Mouse (Mus musculus) hindbrain, embryonic 12.5 days (tissue): Measurements from ENCODE around the gene Fars2. TPM values are rescaled to one million over a fixed set of nuclear protein-coding genes. Genes with fewer than 3 reads are reported as not detected.

Experiments
- ATAC-seq: fragments of 200-750 bp; cut with Nextera tagmentation; 2 replicates; pipeline ENCODE4 v1.8.0; 2017; ENCODE audit warnings: moderate TSS enrichment; ENCODE audit not compliant: low FRiP score
- H3K27ac ChIP-seq: fragments of 300-500 bp; sonication (generic); 2 replicates; pipeline ENCODE4 v1.5.1; 2016; ENCODE audit warnings: mild to moderate bottlenecking
- H3K27me3 ChIP-seq: fragments of 300-500 bp; sonication (generic); 2 replicates; pipeline ENCODE4 v1.6.1; 2016; ENCODE audit warnings: mild to moderate bottlenecking
- H3K36me3 ChIP-seq: fragments of 300-500 bp; sonication (generic); 2 replicates; pipeline ENCODE4 v1.6.1; 2016; ENCODE audit warnings: mild to moderate bottlenecking
- H3K4me1 ChIP-seq: fragments of 300-500 bp; sonication (generic); 2 replicates; pipeline ENCODE4 v1.6.1; 2016
- H3K4me2 ChIP-seq: fragments of 300-500 bp; sonication (generic); replicated peaks from 2 replicates; pipeline ENCODE4 v1.6.1; 2016; ENCODE audit warnings: mild to moderate bottlenecking
- H3K4me3 ChIP-seq: fragments of 300-500 bp; sonication (generic); 2 replicates; pipeline ENCODE4 v1.5.1; 2016; ENCODE audit warnings: mild to moderate bottlenecking
- H3K9ac ChIP-seq: fragments of 300-500 bp; sonication (generic); 2 replicates; pipeline ENCODE4 v1.6.1; 2016; ENCODE audit warnings: mild to moderate bottlenecking, moderate library complexity
- H3K9me3 ChIP-seq: fragments of 300-500 bp; sonication (generic); replicated peaks from 2 replicates; pipeline ENCODE4 v1.6.1; 2016; ENCODE audit warnings: mild to moderate bottlenecking
- WGBS: fragments of 180-500 bp; shearing (Covaris S2); methylation state at CpG from one replicate; pipeline ENCODE4 v1.1.7; 2016; 5-methylcytosine and 5-hydroxymethylcytosine counted together
- polyA plus RNA-seq: library from polyadenylated mRNA; unstranded; fragments of >200 nt; fragmentation: Nextera tagmentation; extraction: Ambion mirVana; gene quantifications from 2 replicates; pipeline ENCODE4 v1.2.1, GENCODE M21; 2016

The Fars2 gene
- polyA plus RNA-seq, 1 experiment from 2014 or later: 27.8 TPM

DNA sequence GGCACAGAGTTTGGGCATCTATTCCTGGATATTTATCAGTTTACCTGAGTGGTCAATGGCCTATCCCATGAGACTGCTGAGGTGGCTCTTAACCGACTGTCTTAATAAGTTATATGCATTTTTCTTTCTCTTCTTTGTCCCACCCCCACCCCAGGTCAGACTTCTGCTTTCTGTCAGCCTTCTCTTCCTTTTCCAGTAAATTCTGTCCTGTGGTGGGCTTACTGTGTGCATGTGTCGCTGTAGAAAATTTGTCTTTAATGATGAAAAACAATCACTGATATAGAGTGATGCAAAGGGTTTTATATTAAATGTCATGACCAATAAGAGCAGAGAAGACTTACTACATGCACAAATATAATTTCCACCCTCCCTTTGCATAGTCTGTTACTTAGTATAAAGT lies 85.3 kb downstream of the Fars2 start:
- 0 out of 2 replicates have a peak, but pooled peaks cover 2% of the 10 kb centered on the region for H3K4me1 ChIP-seq
- no peak for ATAC-seq
- H3K9me3 ChIP-seq: no peaks in the 10 kb centered on the region
- no peaks in the 10 kb centered on the region for H3K27me3 ChIP-seq
- no peak overlapping the region for H3K9ac ChIP-seq
- no peaks in the 10 kb centered on the region for H3K36me3 ChIP-seq
- WGBS: 85% methylated on average over 2 of the region's 2 CpGs
- no peak overlapping the region for H3K27ac ChIP-seq
- no peak overlapping the region for H3K4me2 ChIP-seq
- no peak overlapping the region for H3K4me3 ChIP-seq

DNA sequence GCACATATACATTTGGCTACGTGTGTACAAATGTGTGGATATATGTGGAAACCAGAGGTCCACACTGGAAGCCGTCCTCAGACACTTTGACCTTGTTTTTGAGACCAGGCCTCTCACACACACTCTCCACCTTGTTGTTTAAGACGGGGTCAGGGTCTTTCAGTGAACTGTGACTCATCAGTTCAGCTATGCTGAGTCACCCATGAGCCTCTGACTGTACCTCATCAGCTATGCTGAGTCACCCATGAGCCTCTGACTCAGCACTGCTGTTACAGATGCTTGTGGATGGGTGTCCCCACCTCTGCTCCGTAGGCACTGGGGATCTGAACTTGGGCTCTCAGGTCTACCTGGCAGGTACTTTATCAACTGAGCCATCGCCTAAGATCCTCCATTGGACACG lies 85.8 kb downstream of the Fars2 start:
- no peak overlapping the region for H3K27ac ChIP-seq
- no peak overlapping the region for H3K9ac ChIP-seq
- no peaks in the 10 kb centered on the region for H3K9me3 ChIP-seq
- H3K4me3 ChIP-seq: no peak overlapping the region
- H3K36me3 ChIP-seq: no peaks in the 10 kb centered on the region
- WGBS: 82% methylated on average over 6 of the region's 6 CpGs
- no peaks in the 10 kb centered on the region for H3K27me3 ChIP-seq
- 0 out of 2 replicates have a peak, but pooled peaks cover 2% of the 10 kb centered on the region for H3K4me1 ChIP-seq
- no peak overlapping the region for H3K4me2 ChIP-seq
- no peak for ATAC-seq

DNA sequence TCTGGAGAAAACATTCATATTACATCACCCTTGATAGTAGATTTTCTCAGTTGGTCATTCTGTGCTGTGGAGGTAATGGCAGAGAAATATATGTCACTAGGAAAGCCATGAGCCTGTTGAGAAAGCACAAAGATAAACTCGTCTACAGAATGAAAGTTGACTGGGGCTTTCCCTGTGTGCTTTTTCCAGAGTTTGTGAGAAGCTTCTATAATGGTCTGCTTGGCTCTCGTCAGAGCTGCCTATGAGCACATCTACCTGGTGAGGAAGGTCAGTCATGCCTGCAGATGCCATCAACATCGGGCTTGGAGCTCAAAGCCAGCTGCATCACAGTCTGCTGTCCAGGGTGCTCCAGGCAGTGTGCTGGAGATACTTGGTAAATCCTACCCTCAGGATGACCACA lies 87.1 kb downstream of the Fars2 start:
- H3K27ac ChIP-seq: no peak overlapping the region
- H3K27me3 ChIP-seq: no peaks in the 10 kb centered on the region
- no peak overlapping the region for H3K4me2 ChIP-seq
- H3K4me1 ChIP-seq: 0 out of 2 replicates have a peak, but pooled peaks cover 2% of the 10 kb centered on the region
- no peak overlapping the region for H3K4me3 ChIP-seq
- no peak overlapping the region for H3K9ac ChIP-seq
- H3K36me3 ChIP-seq: no peaks in the 10 kb centered on the region
- WGBS: 96% methylated on average over 3 of the region's 3 CpGs
- no peaks in the 10 kb centered on the region for H3K9me3 ChIP-seq
- no peak for ATAC-seq

DNA sequence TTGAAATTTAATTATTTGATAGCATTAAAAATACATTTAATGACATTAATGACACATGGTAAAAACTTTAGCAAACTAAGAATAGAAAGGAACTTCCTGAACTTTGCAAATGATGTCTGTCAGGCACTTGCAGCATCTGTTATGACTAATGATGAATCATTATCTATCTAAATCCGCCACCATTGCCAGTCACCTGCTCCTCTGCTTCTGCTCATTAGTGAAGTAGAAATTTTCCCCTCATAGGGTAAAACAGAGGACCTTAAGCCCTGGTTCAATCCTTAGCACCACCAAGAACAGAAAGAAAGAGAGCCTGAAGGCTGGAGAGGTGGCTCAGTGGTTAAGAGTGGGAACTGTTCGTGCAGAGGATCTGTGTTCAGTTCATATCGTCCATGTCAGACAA lies 93.8 kb downstream of the Fars2 start:
- no peaks in the 10 kb centered on the region for H3K36me3 ChIP-seq
- ATAC-seq: no peak
- no peaks in the 10 kb centered on the region for H3K27me3 ChIP-seq
- H3K4me1 ChIP-seq: 0 out of 2 replicates have a peak, but pooled peaks cover 2% of the 10 kb centered on the region
- H3K9ac ChIP-seq: no peak overlapping the region
- no peaks in the 10 kb centered on the region for H3K9me3 ChIP-seq
- 87% methylated on average over 3 of the region's 3 CpGs for WGBS
- no peak overlapping the region for H3K4me3 ChIP-seq
- no peak overlapping the region for H3K27ac ChIP-seq
- no peak overlapping the region for H3K4me2 ChIP-seq

DNA sequence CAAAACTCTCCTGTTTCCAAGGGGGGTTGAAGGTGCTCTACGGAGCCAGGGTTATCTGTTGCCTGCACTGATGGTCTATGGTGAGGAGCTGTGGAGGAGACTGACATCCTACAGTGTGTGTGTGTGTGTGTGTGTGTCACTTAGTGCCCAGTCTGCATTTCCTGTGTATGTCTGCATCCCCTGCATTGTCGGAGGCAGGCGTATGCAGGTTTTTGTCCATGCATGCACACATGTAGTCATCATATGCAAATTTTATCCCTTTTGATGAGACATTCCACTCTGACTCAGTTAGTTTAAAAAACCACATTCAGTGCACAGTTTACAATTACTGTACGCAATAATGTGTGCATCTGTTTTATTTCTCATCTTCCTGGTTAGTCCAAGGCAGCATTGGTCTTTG lies 96.8 kb downstream of the Fars2 start:
- no peaks in the 10 kb centered on the region for H3K27me3 ChIP-seq

DNA sequence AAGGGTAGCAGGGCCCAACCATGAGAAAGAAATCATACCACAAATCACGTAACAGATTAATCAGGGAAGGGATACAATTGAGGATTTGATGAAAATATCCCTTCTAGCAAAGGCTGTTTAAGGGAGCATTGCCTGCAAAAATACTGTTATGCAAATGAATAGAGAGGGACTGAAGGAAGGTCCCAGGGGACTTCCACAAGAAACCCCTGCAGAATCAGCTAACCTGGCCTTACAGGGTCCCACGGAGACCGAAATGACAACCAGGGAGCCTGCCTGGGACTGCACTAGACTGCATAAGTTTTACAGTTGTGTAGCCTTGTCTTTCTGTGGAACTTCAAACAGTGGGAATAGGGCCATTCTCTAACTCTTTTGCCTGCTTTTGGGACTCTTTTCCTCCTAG lies 98.8 kb downstream of the Fars2 start:
- WGBS: 84% methylated on average over 3 of the region's 3 CpGs
- Histone ChIP-seq H3K4me1 (no peaks in the 10 kb centered on the region; the same call in 1 of the 2 replicates), H3K9ac (no peak overlapping the region), H3K4me2 (no peak overlapping the region), H3K27me3 (no peaks in the 10 kb centered on the region), H3K27ac (no peak overlapping the region), H3K4me3 (no peak overlapping the region), H3K36me3 (no peaks in the 10 kb centered on the region), H3K9me3 (no peaks in the 10 kb centered on the region)
- no peak for ATAC-seq

More for the DNA sequence above, 96.8 kb downstream of the Fars2 start:
- ATAC-seq: no peak
- WGBS: 88% methylated on average over 4 of the region's 4 CpGs
- H3K4me2 ChIP-seq: no peak overlapping the region
- H3K36me3 ChIP-seq: no peaks in the 10 kb centered on the region
- no peak overlapping the region for H3K27ac ChIP-seq
- no peaks in the 10 kb centered on the region for H3K9me3 ChIP-seq
- no peaks in the 10 kb centered on the region; the same call in 1 of the 2 replicates for H3K4me1 ChIP-seq
- no peak overlapping the region for H3K4me3 ChIP-seq
- no peak overlapping the region for H3K9ac ChIP-seq

DNA sequence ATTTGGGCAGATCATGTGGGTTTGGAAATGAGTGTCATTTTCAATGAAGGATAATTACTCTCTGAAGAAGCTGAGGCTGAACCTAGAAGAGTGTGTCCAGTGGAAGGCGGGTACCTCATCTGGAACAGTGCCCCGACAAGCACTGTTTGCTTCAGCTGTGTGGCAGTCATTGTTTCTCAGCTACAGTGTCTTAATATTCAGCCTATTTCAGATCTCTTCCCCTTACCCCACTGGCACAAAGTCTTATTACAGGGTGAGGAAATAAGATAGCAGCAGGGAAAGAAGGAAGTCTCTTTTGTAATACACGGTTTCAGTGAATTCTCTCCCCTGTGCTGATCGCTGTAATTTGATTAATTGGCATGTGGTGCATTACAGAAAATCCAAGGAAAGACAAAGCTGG lies 101.1 kb downstream of the Fars2 start:
- no peaks in the 10 kb centered on the region for H3K27me3 ChIP-seq
- ATAC-seq: no peak
- no peak overlapping the region for H3K4me2 ChIP-seq
- no peaks in the 10 kb centered on the region for H3K9me3 ChIP-seq
- H3K36me3 ChIP-seq: no peaks in the 10 kb centered on the region
- H3K9ac ChIP-seq: no peak overlapping the region
- H3K4me1 ChIP-seq: no peaks in the 10 kb centered on the region; the same call in 1 of the 2 replicates
- H3K27ac ChIP-seq: no peak overlapping the region
- WGBS: 59% methylated on average over 4 of the region's 4 CpGs
- H3K4me3 ChIP-seq: no peak overlapping the region

DNA sequence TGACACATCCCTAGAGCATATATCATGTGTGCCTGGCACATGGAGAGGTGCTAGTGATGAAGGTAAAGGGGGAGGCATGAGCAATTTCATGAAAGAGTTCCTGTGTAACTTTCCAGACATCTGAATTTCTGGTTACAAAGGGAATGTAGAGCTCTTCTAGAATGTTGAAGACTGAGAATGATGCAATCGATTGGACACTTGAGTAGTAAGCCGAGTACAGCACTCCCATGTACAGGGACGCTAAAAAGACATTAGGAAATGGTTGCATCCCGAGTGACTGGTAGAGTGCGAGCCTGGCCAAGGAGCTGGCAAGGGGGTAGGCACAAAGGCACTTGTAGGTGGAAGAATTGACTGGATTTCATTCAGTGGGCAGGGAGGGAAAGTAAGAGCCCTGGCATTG lies 102.3 kb downstream of the Fars2 start:
- no peaks in the 10 kb centered on the region for H3K9me3 ChIP-seq
- no peak overlapping the region for H3K27ac ChIP-seq
- no peaks in the 10 kb centered on the region; the same call in 1 of the 2 replicates for H3K4me1 ChIP-seq
- WGBS: 93% methylated on average over 5 of the region's 5 CpGs
- no peak for ATAC-seq
- no peaks in the 10 kb centered on the region for H3K27me3 ChIP-seq
- H3K9ac ChIP-seq: no peak overlapping the region
- no peaks in the 10 kb centered on the region for H3K36me3 ChIP-seq
- no peak overlapping the region for H3K4me3 ChIP-seq
- H3K4me2 ChIP-seq: no peak overlapping the region

DNA sequence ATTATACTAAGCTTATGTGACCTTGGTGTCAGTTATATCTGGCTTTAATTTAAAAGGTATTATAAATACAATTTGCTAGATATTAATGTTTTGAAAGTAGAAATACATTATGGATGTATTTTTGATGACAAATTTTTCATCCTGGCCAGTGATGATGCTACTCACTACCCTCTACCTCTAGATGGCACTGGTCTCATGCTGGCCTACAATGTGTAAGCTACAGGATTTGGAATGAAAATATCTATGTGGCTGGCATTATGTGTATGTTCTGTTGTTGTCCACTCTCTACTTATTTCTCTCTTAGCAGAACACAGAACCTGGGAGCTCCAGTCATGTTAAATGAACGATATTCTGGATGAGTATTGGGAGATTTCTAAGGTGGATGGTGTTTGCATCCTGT lies 104.7 kb downstream of the Fars2 start:
- Histone ChIP-seq H3K9me3 (no peaks in the 10 kb centered on the region), H3K4me1 (no peaks in the 10 kb centered on the region), H3K27ac (no peak overlapping the region), H3K27me3 (no peaks in the 10 kb centered on the region), H3K36me3 (no peaks in the 10 kb centered on the region), H3K4me3 (no peak overlapping the region), H3K9ac (no peak overlapping the region), H3K4me2 (no peak overlapping the region)
- WGBS: 83% methylated on average over 1 of the region's 1 CpGs
- no peak for ATAC-seq

DNA sequence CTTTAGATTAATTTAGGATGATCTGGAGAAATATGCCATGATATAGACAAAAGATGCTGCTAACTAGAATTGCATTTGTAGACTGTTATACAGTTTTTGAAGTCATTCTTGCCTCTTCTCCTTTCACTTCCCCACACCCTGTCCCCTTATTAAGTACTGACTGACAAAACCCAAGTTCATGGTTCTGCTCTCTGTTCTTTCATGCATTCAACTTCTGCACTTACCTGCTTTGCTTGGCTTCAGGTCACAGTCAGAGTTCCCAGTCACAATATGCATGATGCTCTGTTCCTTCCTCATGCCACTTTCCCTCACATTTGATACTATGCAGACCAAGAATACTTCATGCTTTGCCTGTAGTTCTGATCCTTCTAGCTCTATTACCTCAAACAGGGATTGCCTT lies 105.5 kb downstream of the Fars2 start:
- Histone ChIP-seq H3K9ac (no peak overlapping the region), H3K27me3 (no peaks in the 10 kb centered on the region), H3K4me1 (no peaks in the 10 kb centered on the region), H3K9me3 (no peaks in the 10 kb centered on the region), H3K27ac (no peak overlapping the region), H3K4me2 (no peak overlapping the region), H3K4me3 (no peak overlapping the region), H3K36me3 (no peaks in the 10 kb centered on the region)
- ATAC-seq: no peak

DNA sequence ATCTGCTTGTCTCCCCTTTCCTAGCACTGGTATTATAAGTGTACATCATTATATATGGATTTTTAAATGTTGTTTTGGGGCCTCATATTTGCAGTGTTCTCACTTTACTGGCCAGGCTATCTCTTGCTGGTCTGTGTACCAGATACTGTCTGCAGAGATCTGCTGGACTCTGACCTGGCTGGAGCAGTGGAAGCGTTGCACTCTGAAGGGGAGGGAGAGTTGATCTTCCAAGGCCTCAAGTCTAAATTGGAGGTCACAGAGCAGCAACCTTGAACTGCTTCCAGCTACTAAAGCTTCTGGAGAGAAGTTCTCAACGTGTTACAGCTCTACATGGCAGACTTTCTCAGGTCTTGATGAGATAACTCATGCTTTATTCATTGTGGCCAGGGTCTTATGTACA lies 107.2 kb downstream of the Fars2 start:
- Histone ChIP-seq H3K9me3 (no peaks in the 10 kb centered on the region), H3K27ac (no peak overlapping the region), H3K27me3 (no peaks in the 10 kb centered on the region), H3K4me1 (no peaks in the 10 kb centered on the region), H3K4me2 (no peak overlapping the region), H3K36me3 (no peaks in the 10 kb centered on the region), H3K9ac (no peak overlapping the region), H3K4me3 (no peak overlapping the region)
- WGBS: 84% methylated on average over 2 of the region's 2 CpGs
- ATAC-seq: no peak

DNA sequence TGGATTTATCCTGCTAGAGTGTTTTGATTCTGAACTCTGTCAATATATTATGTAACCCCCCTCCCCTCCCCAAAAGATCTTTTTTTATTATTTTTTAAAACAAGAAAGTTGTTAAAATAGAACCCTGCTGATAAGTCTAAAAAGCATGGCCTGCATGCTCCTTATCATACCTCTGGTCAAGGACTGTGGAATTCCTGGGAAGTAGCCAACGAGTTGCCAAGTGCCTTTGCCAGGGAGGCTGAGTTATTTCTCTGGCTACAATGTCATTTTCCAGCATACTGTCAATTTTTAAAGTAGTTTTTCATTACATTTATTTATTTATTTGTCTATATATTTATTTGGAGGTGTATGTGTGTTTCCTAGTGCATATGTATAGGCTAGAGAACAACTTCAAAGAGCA lies 125.0 kb downstream of the Fars2 start:
- Histone ChIP-seq H3K9ac (no peak overlapping the region), H3K27ac (no peak overlapping the region), H3K36me3 (no peaks in the 10 kb centered on the region), H3K4me1 (no peaks in the 10 kb centered on the region), H3K4me2 (no peak overlapping the region), H3K27me3 (no peaks in the 10 kb centered on the region), H3K9me3 (no peaks in the 10 kb centered on the region), H3K4me3 (no peak overlapping the region)
- 72% methylated on average over 1 of the region's 1 CpGs for WGBS
- no peak for ATAC-seq

DNA sequence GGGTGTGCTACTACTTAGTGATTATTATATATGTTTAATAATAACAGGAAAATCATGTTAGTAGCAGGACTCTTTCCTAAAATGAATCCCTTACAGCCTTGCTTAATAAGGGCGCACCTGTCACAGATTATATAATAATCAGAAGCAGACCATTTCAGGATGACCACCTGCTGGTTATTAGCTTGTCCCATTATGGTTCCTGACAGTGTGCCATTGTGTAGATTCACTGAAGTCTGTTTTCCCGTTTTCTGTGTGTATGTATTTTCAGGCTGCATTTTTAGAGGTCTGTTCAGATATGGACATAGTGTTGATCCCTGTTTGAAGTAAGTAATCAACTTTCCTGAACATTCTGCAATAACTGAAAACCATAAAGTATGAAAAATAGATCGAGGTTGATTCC lies 136.7 kb downstream of the Fars2 start:
- no peaks in the 10 kb centered on the region for H3K27me3 ChIP-seq
- H3K4me3 ChIP-seq: no peak overlapping the region
- no peak overlapping the region for H3K4me2 ChIP-seq
- 70% methylated on average over 3 of the region's 3 CpGs for WGBS
- H3K9ac ChIP-seq: no peak overlapping the region
- no peaks in the 10 kb centered on the region for H3K9me3 ChIP-seq
- H3K36me3 ChIP-seq: no peaks in the 10 kb centered on the region
- H3K27ac ChIP-seq: no peak overlapping the region
- no peak for ATAC-seq
- H3K4me1 ChIP-seq: no peaks in the 10 kb centered on the region

DNA sequence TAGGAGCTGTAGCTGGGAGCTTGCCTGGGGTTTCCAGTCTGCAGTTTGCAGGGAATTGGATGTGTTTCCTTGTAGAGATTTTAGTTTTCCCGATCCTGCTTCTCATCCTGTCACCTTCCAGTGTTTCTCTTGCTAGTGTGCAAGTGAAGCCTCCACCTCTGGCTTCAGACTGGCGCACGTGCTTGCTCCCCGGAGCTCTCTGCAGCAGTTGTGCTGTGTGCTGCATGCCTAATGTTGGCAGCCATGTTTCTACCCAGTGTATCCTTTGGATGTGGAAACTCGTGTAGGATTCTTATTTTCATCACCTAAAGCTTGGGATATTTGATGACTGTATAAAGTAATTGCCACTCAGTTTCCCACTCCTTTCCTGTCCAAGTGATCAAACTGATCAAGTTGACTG lies 140.0 kb downstream of the Fars2 start:
- H3K4me1 ChIP-seq: no peaks in the 10 kb centered on the region
- no peak overlapping the region for H3K9ac ChIP-seq
- H3K27ac ChIP-seq: no peak overlapping the region
- H3K4me2 ChIP-seq: no peak overlapping the region
- H3K36me3 ChIP-seq: no peaks in the 10 kb centered on the region
- no peak for ATAC-seq
- H3K4me3 ChIP-seq: no peak overlapping the region
- no peaks in the 10 kb centered on the region for H3K27me3 ChIP-seq
- H3K9me3 ChIP-seq: no peaks in the 10 kb centered on the region
- WGBS: 72% methylated on average over 5 of the region's 5 CpGs
